Mouse (Mus musculus) kidney, embryonic 14.5 days (tissue): Measurements from ENCODE around the gene Klf6. TPM values are rescaled to one million over a fixed set of nuclear protein-coding genes. Genes with fewer than 3 reads are reported as not detected.

ENCODE experiments used
- ATAC-seq: fragments of 200-750 bp; cut with Nextera tagmentation; 2 replicates; pipeline ENCODE4 v1.8.0; 2017; ENCODE audit warnings: moderate number of reproducible peaks, mild to moderate bottlenecking, moderate TSS enrichment, moderate library complexity; ENCODE audit not compliant: low FRiP score, low TSS enrichment
- H3K27ac ChIP-seq: fragments of 300-500 bp; sonication (generic); 2 replicates; pipeline ENCODE4 v1.5.1; 2014; ENCODE audit warnings: low read depth, mild to moderate bottlenecking, low read length, moderate library complexity, mixed read lengths
- H3K27me3 ChIP-seq: fragments of 300-500 bp; sonication (generic); 2 replicates; pipeline ENCODE4 v1.6.1; 2014; ENCODE audit warnings: mild to moderate bottlenecking, low read length; ENCODE audit not compliant: control insufficient read depth, insufficient read depth
- H3K36me3 ChIP-seq: fragments of 300-500 bp; sonication (generic); 2 replicates; pipeline ENCODE4 v1.6.1; 2014; ENCODE audit warnings: low read length, mixed read lengths; ENCODE audit not compliant: control insufficient read depth, insufficient read depth
- H3K4me1 ChIP-seq: fragments of 300-500 bp; sonication (generic); 2 replicates; pipeline ENCODE4 v1.6.1; 2014; ENCODE audit warnings: low read length, mixed read lengths; ENCODE audit not compliant: control insufficient read depth, insufficient read depth
- H3K4me2 ChIP-seq: fragments of 300-500 bp; sonication (generic); replicated peaks from 2 replicates; pipeline ENCODE4 v1.6.1; 2014; ENCODE audit warnings: low read depth, mild to moderate bottlenecking, low read length
- H3K4me3 ChIP-seq: fragments of 300-500 bp; sonication (generic); 2 replicates; pipeline ENCODE4 v1.5.1; 2014; ENCODE audit warnings: mild to moderate bottlenecking, low read length
- H3K9ac ChIP-seq: fragments of 300-500 bp; sonication (generic); 2 replicates; pipeline ENCODE4 v1.6.1; 2014; ENCODE audit warnings: low read depth, mild to moderate bottlenecking, low read length, moderate library complexity
- H3K9me3 ChIP-seq: fragments of 300-500 bp; sonication (generic); 2 replicates; pipeline ENCODE4 v1.6.1; 2016; ENCODE audit warnings: low read length; ENCODE audit not compliant: control insufficient read depth
- WGBS: fragments of 180-500 bp; shearing (Covaris S2); extraction: QIAGEN DNeasy Blood & Tissue Kit; methylation state at CpG from one replicate; pipeline ENCODE4 v1.1.7; 2014; 5-methylcytosine and 5-hydroxymethylcytosine counted together
- polyA plus RNA-seq: library from polyadenylated mRNA; unstranded; fragments of >200 nt; fragmentation: Nextera tagmentation; extraction: Ambion mirVana; gene quantifications from 2 replicates; pipeline ENCODE4 v1.2.1, GENCODE M21; 2014

The Klf6 gene
- polyA plus RNA-seq, 1 experiment from 2014 or later: 50.4 TPM

- Histone ChIP-seq H3K4me2 (no peak overlapping the region), H3K27ac (no peak overlapping the region), H3K9me3 (no peaks in the 10 kb centered on the region), H3K36me3 (no peaks in the 10 kb centered on the region), H3K4me3 (no peak overlapping the region), H3K27me3 (no peaks in the 10 kb centered on the region), H3K4me1 (no peaks in the 10 kb centered on the region), H3K9ac (no peak overlapping the region)
- ATAC-seq: no peak
- 89% methylated on average over 4 of the region's 4 CpGs for WGBS
These were observed 25.5 kb downstream of the Klf6 start for GRCm38 (mm10) chr13:5886810-5887209.

DNA sequence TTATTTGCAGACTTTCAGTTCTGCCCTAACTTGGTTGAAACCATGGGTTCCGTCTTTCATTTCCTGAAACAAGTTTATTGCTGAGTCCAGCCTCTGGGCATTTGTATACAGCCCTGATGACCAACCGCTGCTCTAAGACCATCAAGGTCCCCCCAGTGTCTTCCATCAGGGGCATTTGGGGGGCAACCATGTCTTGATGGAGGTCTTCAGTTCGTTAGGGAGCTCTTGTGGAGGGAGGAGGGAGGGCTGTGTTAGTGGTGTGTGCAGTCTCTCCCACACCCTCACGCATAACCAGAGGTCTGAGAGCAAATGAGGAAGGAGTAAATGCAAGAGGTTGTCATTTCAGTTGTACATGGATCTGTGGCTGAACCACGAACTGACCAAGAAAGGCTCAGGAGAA, 26.9 kb downstream of the Klf6 start:
- Histone ChIP-seq H3K9ac (no peak overlapping the region), H3K9me3 (no peaks in the 10 kb centered on the region), H3K27ac (no peak overlapping the region), H3K27me3 (no peaks in the 10 kb centered on the region), H3K36me3 (no peaks in the 10 kb centered on the region), H3K4me1 (no peaks in the 10 kb centered on the region), H3K4me2 (no peak overlapping the region), H3K4me3 (no peak overlapping the region)
- no peak for ATAC-seq
- 73% methylated on average over 5 of the region's 5 CpGs for WGBS

DNA sequence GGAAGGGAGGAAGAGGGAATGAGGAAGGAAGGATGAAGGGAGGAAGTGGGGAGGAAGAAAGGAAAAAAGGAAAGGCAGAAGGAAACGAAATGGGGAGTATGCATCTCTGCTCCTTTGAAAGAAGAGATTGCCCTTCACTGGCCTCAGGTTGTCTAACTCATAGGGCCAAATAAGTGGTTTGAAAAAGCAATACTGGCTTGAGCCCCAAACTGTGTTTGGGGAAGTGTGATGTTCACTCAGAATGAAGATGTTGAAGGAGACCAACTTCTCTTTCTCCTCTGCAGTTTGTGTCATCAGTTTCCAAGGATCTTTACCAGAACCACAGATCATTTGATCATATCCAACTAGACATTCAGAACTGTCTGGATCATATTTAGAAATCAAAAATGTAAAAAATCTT, 27.4 kb downstream of the Klf6 start:
- Histone ChIP-seq H3K27me3 (no peaks in the 10 kb centered on the region), H3K4me2 (no peak overlapping the region), H3K4me1 (no peaks in the 10 kb centered on the region), H3K36me3 (no peaks in the 10 kb centered on the region), H3K9me3 (no peaks in the 10 kb centered on the region), H3K27ac (no peak overlapping the region), H3K9ac (no peak overlapping the region), H3K4me3 (no peak overlapping the region)
- 65% methylated on average over 1 of the region's 1 CpGs for WGBS
- ATAC-seq: no peak

DNA sequence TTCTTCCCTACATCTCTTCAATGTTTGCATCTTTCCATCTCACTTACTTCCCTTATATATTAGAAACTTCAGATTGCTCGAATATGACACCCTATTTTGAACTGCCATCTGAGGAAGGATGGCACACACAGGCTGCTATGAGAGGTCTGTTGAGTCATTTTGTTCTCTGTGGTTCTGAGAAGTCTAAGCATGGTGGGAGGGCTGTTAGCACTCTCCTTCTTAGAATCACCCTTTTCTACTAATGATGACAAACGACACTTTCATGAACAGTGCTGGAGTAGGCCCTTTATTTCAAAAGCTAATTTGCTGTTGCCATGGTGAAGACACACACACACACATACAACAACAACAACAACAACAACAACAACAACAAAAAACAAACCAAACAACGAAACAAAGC, 28.8 kb downstream of the Klf6 start:
- Histone ChIP-seq H3K36me3 (no peaks in the 10 kb centered on the region), H3K4me1 (no peaks in the 10 kb centered on the region), H3K4me3 (no peak overlapping the region), H3K9me3 (no peaks in the 10 kb centered on the region), H3K27me3 (no peaks in the 10 kb centered on the region), H3K27ac (no peak overlapping the region), H3K9ac (no peak overlapping the region), H3K4me2 (no peak overlapping the region)
- 77% methylated on average over 3 of the region's 3 CpGs for WGBS
- no peak for ATAC-seq

DNA sequence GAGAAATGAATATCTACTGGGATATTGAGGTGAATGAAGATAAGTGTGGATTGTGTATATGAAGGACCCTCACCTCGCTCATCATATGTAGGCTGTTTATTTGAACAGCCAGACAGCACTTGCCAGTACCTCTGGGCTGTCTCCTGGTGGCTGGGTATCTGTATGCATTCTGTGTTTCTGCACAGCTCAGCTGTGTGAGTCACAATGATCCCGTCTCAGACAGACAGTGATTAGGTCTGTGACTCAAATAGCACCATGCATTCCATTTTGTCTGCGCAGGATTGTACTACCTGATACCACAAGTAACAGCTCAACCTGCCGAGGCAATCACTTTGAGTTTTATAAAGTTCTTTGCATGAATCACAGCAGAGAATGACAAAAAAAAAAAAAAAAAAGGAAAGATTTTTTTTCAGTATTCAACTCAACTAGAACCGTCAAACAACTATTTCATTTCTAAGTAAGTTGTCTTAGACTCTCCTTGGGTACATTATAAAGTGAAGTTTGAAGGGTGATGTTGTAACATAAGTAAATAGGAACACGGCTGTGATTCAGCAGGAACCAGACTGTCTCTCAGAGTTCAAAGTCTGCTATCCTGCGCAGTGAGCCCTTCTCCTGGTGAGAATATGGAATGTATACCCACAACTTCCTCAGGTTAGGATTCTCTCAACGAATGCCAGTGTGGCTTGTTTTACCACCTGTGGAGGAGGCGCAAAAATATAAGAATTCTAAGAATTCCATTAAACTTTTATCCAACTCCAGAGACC, 31.6 kb downstream of the Klf6 start:
- Histone ChIP-seq H3K9ac (no peak overlapping the region), H3K27me3 (no peaks in the 10 kb centered on the region), H3K4me3 (no peak overlapping the region), H3K36me3 (no peaks in the 10 kb centered on the region), H3K4me1 (no peaks in the 10 kb centered on the region), H3K9me3 (no peaks in the 10 kb centered on the region), H3K4me2 (no peak overlapping the region), H3K27ac (no peak overlapping the region)
- 89% methylated on average over 9 of the region's 9 CpGs for WGBS
- ATAC-seq: no peak

GRCm38 (mm10) chr13:5894910-5895309, 33.6 kb downstream of the Klf6 start:
- H3K4me1 ChIP-seq: no peaks in the 10 kb centered on the region
- H3K9me3 ChIP-seq: no peaks in the 10 kb centered on the region
- H3K9ac ChIP-seq: no peak overlapping the region
- ATAC-seq: no peak
- H3K4me2 ChIP-seq: no peak overlapping the region
- no peaks in the 10 kb centered on the region for H3K36me3 ChIP-seq
- H3K4me3 ChIP-seq: no peak overlapping the region
- no peak overlapping the region for H3K27ac ChIP-seq
- no peaks in the 10 kb centered on the region for H3K27me3 ChIP-seq
- WGBS: 70% methylated on average over 3 of the region's 3 CpGs

DNA sequence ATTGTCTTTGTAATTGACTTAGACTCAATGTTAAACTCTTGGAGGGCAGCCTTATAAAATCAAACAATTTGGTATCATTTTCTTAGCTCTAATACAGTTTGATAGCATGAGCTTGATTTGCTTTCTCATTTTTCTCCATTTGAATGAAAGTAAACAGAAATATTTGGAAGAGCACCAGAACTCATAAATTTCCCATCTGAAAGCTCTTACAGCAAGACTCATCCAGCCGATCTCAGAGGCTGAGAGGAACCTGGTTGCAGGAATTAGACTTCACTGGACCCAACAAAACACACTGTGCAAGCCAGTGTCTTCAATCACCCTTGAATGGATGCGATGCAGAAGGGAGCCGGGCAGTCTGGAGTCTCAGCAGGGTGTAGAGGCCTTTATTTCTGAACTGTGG, 34.6 kb downstream of the Klf6 start:
- H3K27me3 ChIP-seq: no peaks in the 10 kb centered on the region

DNA sequence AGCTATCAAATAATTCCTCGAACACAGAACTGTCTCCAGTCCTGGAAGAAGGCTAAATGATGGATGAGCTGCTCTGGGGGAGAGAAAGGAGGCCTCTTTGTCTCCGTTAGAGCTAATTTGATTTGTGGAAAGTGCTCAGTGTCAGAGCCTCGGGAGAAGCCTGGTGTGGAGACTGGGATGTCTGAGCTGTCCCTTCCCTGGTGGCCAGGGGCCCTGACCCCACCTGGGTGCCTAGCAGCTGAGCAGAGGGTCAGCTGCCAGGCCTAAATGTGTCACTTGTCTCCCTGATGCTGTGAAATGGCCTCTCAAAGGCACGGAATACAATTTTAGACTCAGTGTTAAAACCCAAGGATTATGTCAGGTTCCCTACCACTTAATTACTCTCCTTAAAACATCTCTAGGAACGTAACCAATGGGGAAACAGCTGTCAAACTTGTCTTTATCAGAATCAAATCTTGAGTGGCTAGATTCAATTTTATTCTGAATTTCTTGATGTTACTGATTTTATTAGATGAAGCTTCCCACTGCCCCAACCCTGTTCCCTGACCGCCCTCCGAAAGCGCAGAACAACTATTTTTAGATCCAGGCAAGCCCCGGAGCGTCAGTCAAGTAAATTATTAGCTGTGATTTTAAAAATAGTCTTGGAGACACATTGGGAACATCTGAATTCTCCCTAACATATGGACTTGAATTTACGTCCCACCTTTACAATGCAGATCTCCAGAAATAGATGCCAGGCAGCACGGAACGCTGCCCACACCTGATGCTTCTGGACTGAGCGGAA, 36.1 kb downstream of the Klf6 start:
- Histone ChIP-seq H3K27me3 (no peaks in the 10 kb centered on the region), H3K4me3 (no peak overlapping the region), H3K4me1 (no peaks in the 10 kb centered on the region), H3K9ac (no peak overlapping the region), H3K36me3 (no peaks in the 10 kb centered on the region), H3K27ac (no peak overlapping the region), H3K9me3 (no peaks in the 10 kb centered on the region), H3K4me2 (no peak overlapping the region)
- WGBS: 51% methylated on average over 14 of the region's 14 CpGs
- ATAC-seq: no peak

More for the DNA sequence above, 34.6 kb downstream of the Klf6 start:
- Histone ChIP-seq H3K36me3 (no peaks in the 10 kb centered on the region), H3K27ac (no peak overlapping the region), H3K4me2 (no peak overlapping the region), H3K9me3 (no peaks in the 10 kb centered on the region), H3K4me1 (no peaks in the 10 kb centered on the region), H3K9ac (no peak overlapping the region), H3K4me3 (no peak overlapping the region)
- no peak for ATAC-seq
- WGBS: 70% methylated on average over 3 of the region's 3 CpGs

DNA sequence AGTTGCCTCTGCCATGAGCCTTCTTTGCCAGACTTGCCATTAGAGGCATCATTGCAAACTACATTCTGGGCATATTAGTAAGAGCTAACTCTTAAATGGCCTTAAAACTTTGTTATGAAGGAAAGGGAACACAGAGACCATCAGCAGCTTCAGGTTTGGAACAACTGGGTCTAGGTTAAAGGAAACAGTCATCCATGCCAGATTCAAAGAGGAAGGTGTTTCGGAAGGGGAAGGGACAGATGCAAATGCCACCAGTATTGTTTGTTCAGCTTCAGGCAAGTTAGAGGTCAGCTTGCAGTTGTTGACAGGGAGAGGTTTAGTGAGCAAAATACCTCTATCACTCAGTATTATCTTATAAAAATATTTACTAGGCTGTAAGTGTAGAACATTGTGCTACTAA, 37.7 kb downstream of the Klf6 start:
- no peaks in the 10 kb centered on the region for H3K4me1 ChIP-seq
- H3K4me2 ChIP-seq: no peak overlapping the region
- H3K9me3 ChIP-seq: no peaks in the 10 kb centered on the region
- no peak for ATAC-seq
- H3K9ac ChIP-seq: no peak overlapping the region
- H3K4me3 ChIP-seq: no peak overlapping the region
- no peaks in the 10 kb centered on the region for H3K27me3 ChIP-seq
- no peaks in the 10 kb centered on the region for H3K36me3 ChIP-seq
- 68% methylated on average over 1 of the region's 1 CpGs for WGBS
- H3K27ac ChIP-seq: no peak overlapping the region
